Mouse (Mus musculus) olfactory bulb, adult 2 months (tissue): ENCODE measurements around the gene Ube2r2.

Experiments
- CTCF ChIP-seq: fragments of 200-500 bp; IDR thresholded peaks from 2 replicates; pipeline ENCODE4 v1.5.1; 2012; ENCODE audit warnings: low read depth, mild to moderate bottlenecking, low read length, moderate library complexity; ENCODE audit not compliant: insufficient read depth
- POLR2A ChIP-seq: fragments of 200-500 bp; IDR thresholded peaks from 2 replicates; pipeline ENCODE4 v1.6.1; 2012; ENCODE audit warnings: mild to moderate bottlenecking, low read depth, low read length, moderate library complexity; ENCODE audit not compliant: insufficient read depth

DNA sequence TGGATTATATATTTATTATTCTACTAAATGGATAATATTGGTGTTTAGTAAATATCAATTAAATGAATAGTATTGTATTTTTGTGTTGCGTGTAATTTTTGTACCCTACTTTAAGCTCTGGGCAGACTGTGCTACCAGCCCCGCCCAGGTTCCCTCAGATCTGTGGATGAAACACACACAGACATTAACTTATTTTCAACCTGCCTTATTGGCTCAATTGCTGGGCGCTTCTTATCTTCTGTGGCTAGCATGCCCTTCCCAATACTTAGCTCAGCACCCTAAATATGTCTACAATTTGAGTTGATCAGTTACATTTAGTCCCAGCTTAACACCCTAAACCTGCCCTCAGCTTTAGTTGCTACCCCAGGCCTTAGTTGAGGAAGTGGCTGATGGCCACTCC lies 25.7 kb downstream of the Ube2r2 start:
- no peak for TF ChIP-seq CTCF
- TF ChIP-seq POLR2A, result no peak
